Mouse (Mus musculus): ENCODE data around the gene Cacna1f. TPM values are rescaled to one million over a fixed set of nuclear protein-coding genes. Genes with fewer than 3 reads are reported as not detected.

Cacna1f gene
- not detected for polyA plus RNA-seq (2012; fragmentation: generic; extraction: Trizol)
- long read RNA-seq, experiment 1, result 0 reads
- long read RNA-seq, experiment 2, result 0 reads

DNA sequence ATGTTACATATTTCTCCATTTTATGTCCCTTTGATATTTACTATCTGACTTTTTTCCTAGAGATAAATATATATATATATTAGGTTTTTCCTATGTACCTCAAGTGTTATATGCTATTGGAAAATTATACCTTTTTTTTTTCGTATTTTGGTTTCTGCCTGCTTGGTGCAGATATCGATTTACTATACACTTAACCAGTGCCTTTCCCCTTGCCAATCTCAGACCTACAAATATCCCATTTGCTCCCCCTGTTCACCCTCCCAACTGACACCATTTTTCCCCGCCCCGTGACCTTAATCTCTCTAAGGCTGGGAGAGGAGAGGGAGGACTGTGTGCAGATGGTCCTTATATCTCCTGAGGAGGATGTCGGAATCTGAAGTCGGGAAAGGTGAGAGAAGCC lies at the start of gene Cacna1f:
Cacna1f (plus strand) TSS at position 301 of the 400 bp plus-strand sequence.
- H3K36me3 ChIP-seq (ENCODE audit: control insufficient read depth, insufficient read depth), result peaks cover 3% of the 10 kb centered on the region
- TF ChIP-seq CEBPB (IDR thresholded peaks at IDR 0.05; ENCODE audit: low read depth) (no peak), FOSL1 (IDR thresholded peaks at IDR 0.05; ENCODE audit: insufficient read depth, low read length, poor library complexity, severe bottlenecking) (no peak), CTCF (IDR thresholded peaks at IDR 0.05; ENCODE audit: control insufficient read depth, insufficient read depth, insufficient read length) (no peak), USF1 (IDR thresholded peaks at IDR 0.05; ENCODE audit: low read depth) (no peak), MYOD1 (IDR thresholded peaks at IDR 0.05; ENCODE audit: control insufficient read depth, insufficient read length, low read depth) (no peak), MYOG (IDR thresholded peaks at IDR 0.05; ENCODE audit: control insufficient read depth, extremely low read depth, insufficient read length) (no peak), MAX (IDR thresholded peaks at IDR 0.05) (no peak)
- no peak within 1 kb of the TSS for H3ac ChIP-seq (ENCODE audit: control insufficient read depth, insufficient read length, low read depth)
- H3K79me3 ChIP-seq (ENCODE audit: low read depth), result no peaks in the 10 kb centered on the region
- H3K79me2 ChIP-seq (ENCODE audit: control insufficient read depth, insufficient read depth), result peaks cover 15% of the 10 kb centered on the region
- H3K27me3 ChIP-seq (ENCODE audit: control insufficient read depth, insufficient read depth, insufficient read length), result no peaks in the 10 kb centered on the region
- no peak within 1 kb of the TSS for H3K4me3 ChIP-seq (ENCODE audit: insufficient read depth, poor library complexity, severe bottlenecking)

DNA sequence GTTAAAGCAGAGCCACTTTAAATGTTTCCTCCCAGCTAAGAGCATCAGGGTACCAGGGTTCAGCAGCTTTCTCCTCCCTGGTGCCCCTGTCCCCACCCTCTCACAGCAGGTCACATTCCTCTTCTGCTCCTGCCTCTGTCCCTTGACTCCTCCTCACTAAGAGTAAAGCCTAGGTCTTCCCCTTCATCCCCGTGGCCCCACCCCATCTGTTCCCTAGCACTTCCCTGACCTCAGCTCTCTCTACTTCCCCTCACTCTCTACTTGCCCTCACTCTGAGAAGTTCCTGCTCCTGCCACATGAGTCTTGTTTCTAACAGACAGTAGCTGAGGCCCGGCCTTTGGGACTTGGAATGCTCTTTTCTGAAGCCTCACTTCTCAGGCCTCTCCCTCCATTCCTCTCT lies 43.8 kb upstream of the Cacna1f start:
- Histone ChIP-seq H3K4me3 (ENCODE audit: insufficient read depth, poor library complexity, severe bottlenecking) (no peak overlapping the region), H3K27me3 (ENCODE audit: control insufficient read depth, insufficient read depth, insufficient read length) (no peaks in the 10 kb centered on the region), H3K79me2 (ENCODE audit: control insufficient read depth, insufficient read depth) (no peaks in the 10 kb centered on the region), H3K36me3 (ENCODE audit: control insufficient read depth, insufficient read depth) (no peaks in the 10 kb centered on the region), H3ac (ENCODE audit: control insufficient read depth, insufficient read length, low read depth) (no peak overlapping the region), H3K79me3 (ENCODE audit: low read depth) (no peaks in the 10 kb centered on the region)
- TF ChIP-seq FOSL1 (IDR thresholded peaks at IDR 0.05; ENCODE audit: insufficient read depth, low read length, poor library complexity, severe bottlenecking), result no peak
- no peak for TF ChIP-seq CTCF (IDR thresholded peaks at IDR 0.05; ENCODE audit: control insufficient read depth, insufficient read depth, insufficient read length)
- TF ChIP-seq USF1 (IDR thresholded peaks at IDR 0.05; ENCODE audit: low read depth), result no peak
- no peak for TF ChIP-seq MYOD1 (IDR thresholded peaks at IDR 0.05; ENCODE audit: control insufficient read depth, insufficient read length, low read depth)
- TF ChIP-seq CEBPB (IDR thresholded peaks at IDR 0.05; ENCODE audit: low read depth), result no peak
- TF ChIP-seq MAX (IDR thresholded peaks at IDR 0.05), result no peak
- TF ChIP-seq MYOG (IDR thresholded peaks at IDR 0.05; ENCODE audit: control insufficient read depth, extremely low read depth, insufficient read length), result no peak

DNA sequence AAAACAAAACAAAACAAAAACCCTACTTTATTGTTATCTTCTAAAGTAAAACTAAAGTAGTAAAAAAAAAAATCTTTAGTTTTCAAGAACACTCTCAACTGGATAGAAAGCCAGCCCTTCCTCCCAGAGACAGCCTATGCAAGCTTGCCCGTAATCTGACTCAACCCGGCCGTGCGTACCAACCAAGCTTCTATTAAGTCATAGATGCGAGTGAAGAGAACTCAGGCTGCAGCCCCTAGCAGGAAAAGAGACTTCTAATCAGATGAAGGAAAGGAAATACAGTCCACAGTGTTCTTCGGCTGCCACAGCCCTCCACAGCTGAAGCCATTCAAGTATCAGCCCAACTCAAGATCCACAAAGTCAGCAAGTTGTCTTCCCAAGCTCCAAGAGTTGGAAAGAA lies 40.5 kb upstream of the Cacna1f start:
- no peak for TF ChIP-seq CTCF (IDR thresholded peaks at IDR 0.05; ENCODE audit: control insufficient read depth, insufficient read depth, insufficient read length)
- TF ChIP-seq USF1 (IDR thresholded peaks at IDR 0.05; ENCODE audit: low read depth), result no peak
- TF ChIP-seq MYOD1 (IDR thresholded peaks at IDR 0.05; ENCODE audit: control insufficient read depth, insufficient read length, low read depth), result no peak
- TF ChIP-seq MAX (IDR thresholded peaks at IDR 0.05), result no peak
- no peak for TF ChIP-seq FOSL1 (IDR thresholded peaks at IDR 0.05; ENCODE audit: insufficient read depth, low read length, poor library complexity, severe bottlenecking)
- TF ChIP-seq MYOG (IDR thresholded peaks at IDR 0.05; ENCODE audit: control insufficient read depth, extremely low read depth, insufficient read length), result no peak
- no peak for TF ChIP-seq CEBPB (IDR thresholded peaks at IDR 0.05; ENCODE audit: low read depth)
- Histone ChIP-seq H3K36me3 (ENCODE audit: control insufficient read depth, insufficient read depth) (no peaks in the 10 kb centered on the region), H3K79me2 (ENCODE audit: control insufficient read depth, insufficient read depth) (peaks cover 4% of the 10 kb centered on the region), H3ac (ENCODE audit: control insufficient read depth, insufficient read length, low read depth) (no peak overlapping the region), H3K27me3 (ENCODE audit: control insufficient read depth, insufficient read depth, insufficient read length) (no peaks in the 10 kb centered on the region), H3K79me3 (ENCODE audit: low read depth) (no peaks in the 10 kb centered on the region), H3K4me3 (ENCODE audit: insufficient read depth, poor library complexity, severe bottlenecking) (no peak overlapping the region)

DNA sequence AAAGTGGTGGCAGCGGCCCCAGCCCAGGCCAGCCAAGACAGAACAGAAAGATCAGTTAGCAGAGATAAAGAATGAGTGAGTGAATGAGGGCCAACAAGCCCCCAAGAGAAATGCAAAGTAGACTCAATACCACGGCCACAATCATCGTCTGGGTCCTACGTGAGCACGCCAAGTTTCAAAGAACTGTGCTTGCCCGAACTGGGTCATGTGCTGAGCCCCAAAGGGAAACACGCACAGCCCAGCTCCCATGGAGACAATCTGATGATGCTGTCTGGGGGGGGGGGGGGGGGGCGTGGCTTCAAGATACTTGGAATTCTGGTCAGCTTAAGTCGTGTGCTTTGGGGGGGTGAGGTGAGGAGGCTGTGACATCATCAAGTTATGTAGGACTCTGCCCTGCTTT lies 39.4 kb upstream of the Cacna1f start:
- H3K4me3 ChIP-seq (ENCODE audit: insufficient read depth, poor library complexity, severe bottlenecking), result no peak overlapping the region
- H3K36me3 ChIP-seq (ENCODE audit: control insufficient read depth, insufficient read depth), result no peaks in the 10 kb centered on the region
- peaks cover 15% of the 10 kb centered on the region for H3K79me2 ChIP-seq (ENCODE audit: control insufficient read depth, insufficient read depth)
- TF ChIP-seq USF1 (IDR thresholded peaks at IDR 0.05; ENCODE audit: low read depth), result no peak
- no peak for TF ChIP-seq MYOD1 (IDR thresholded peaks at IDR 0.05; ENCODE audit: control insufficient read depth, insufficient read length, low read depth)
- TF ChIP-seq CTCF (IDR thresholded peaks at IDR 0.05; ENCODE audit: control insufficient read depth, insufficient read depth, insufficient read length), result no peak
- no peak for TF ChIP-seq MAX (IDR thresholded peaks at IDR 0.05)
- TF ChIP-seq FOSL1 (IDR thresholded peaks at IDR 0.05; ENCODE audit: insufficient read depth, low read length, poor library complexity, severe bottlenecking), result no peak
- TF ChIP-seq MYOG (IDR thresholded peaks at IDR 0.05; ENCODE audit: control insufficient read depth, extremely low read depth, insufficient read length), result no peak
- TF ChIP-seq CEBPB (IDR thresholded peaks at IDR 0.05; ENCODE audit: low read depth), result no peak
- H3K79me3 ChIP-seq (ENCODE audit: low read depth), result peaks cover 4% of the 10 kb centered on the region
- H3ac ChIP-seq (ENCODE audit: control insufficient read depth, insufficient read length, low read depth), result no peak overlapping the region
- H3K27me3 ChIP-seq (ENCODE audit: control insufficient read depth, insufficient read depth, insufficient read length), result no peaks in the 10 kb centered on the region

DNA sequence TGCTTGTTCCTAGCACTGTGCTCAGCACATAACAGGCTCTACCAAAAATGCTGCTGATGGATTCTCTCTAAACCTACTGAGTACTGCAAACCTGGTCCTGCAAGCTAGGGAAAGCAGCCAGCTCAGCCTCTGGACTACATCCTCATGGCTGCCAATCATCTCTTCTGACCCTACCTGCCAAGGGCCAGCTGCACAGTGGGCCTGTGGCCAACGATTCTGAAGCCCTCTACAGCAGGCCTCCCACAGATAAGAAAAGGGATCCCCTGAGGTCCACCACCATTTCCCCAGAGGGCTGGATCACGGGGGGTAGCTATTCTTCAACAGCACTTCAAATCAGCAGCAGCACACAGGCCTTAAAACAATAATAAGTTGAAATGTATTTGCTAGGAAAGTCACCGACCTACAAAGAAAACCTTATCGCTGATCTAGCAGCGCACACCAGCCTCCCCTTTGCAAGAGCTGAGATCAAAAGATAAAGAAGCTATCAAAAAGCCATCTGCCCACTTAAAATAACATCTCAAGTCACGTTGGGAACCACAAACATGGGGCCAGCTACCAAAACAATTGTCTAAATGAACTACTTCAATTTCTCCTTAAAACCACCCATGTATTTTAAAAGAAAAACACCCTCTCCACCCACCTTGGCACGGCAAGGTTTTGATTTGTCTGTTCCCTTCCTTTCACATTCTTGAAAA lies 36.3 kb upstream of the Cacna1f start:
- H3K27me3 ChIP-seq (ENCODE audit: control insufficient read depth, insufficient read depth, insufficient read length), result no peaks in the 10 kb centered on the region
- no peak overlapping the region for H3K4me3 ChIP-seq (ENCODE audit: insufficient read depth, poor library complexity, severe bottlenecking)
- no peak overlapping the region for H3ac ChIP-seq (ENCODE audit: control insufficient read depth, insufficient read length, low read depth)
- H3K79me3 ChIP-seq (ENCODE audit: low read depth), result peaks cover 6% of the 10 kb centered on the region
- H3K36me3 ChIP-seq (ENCODE audit: control insufficient read depth, insufficient read depth), result no peaks in the 10 kb centered on the region
- peaks cover 27% of the 10 kb centered on the region for H3K79me2 ChIP-seq (ENCODE audit: control insufficient read depth, insufficient read depth)
- TF ChIP-seq USF1 (IDR thresholded peaks at IDR 0.05; ENCODE audit: low read depth), result no peak
- TF ChIP-seq MYOD1 (IDR thresholded peaks at IDR 0.05; ENCODE audit: control insufficient read depth, insufficient read length, low read depth), result no peak
- TF ChIP-seq CEBPB (IDR thresholded peaks at IDR 0.05; ENCODE audit: low read depth), result no peak
- TF ChIP-seq FOSL1 (IDR thresholded peaks at IDR 0.05; ENCODE audit: insufficient read depth, low read length, poor library complexity, severe bottlenecking), result no peak
- no peak for TF ChIP-seq MAX (IDR thresholded peaks at IDR 0.05)
- no peak for TF ChIP-seq MYOG (IDR thresholded peaks at IDR 0.05; ENCODE audit: control insufficient read depth, extremely low read depth, insufficient read length)
- TF ChIP-seq CTCF (IDR thresholded peaks at IDR 0.05; ENCODE audit: control insufficient read depth, insufficient read depth, insufficient read length), result no peak
